Mouse (Mus musculus) kidney, postnatal 0 days (tissue): Measurements from ENCODE around the gene Kcnh7. TPM values are rescaled to one million over a fixed set of nuclear protein-coding genes. Genes with fewer than 3 reads are reported as not detected.

ENCODE experiments used
- ATAC-seq: fragments of 200-750 bp; cut with Nextera tagmentation; replicated peaks from 2 replicates; pipeline ENCODE4 v1.8.0; 2017; ENCODE audit warnings: low read depth, moderate number of reproducible peaks, moderate TSS enrichment, moderate library complexity; ENCODE audit not compliant: low FRiP score
- DNase-seq: peaks from one replicate; pipeline ENCODE4 v3.0.0-alpha.2; 2016; ENCODE audit warnings: low spot score
- H3K27ac ChIP-seq: fragments of 300-500 bp; sonication (generic); 2 replicates; pipeline ENCODE4 v1.5.1; 2014; ENCODE audit warnings: mild to moderate bottlenecking
- H3K27me3 ChIP-seq: fragments of 300-500 bp; sonication (generic); 2 replicates; pipeline ENCODE4 v1.6.1; 2014; ENCODE audit warnings: low read length, mixed read lengths; ENCODE audit not compliant: insufficient read depth
- H3K36me3 ChIP-seq: fragments of 300-500 bp; sonication (generic); 2 replicates; pipeline ENCODE4 v1.6.1; 2014; ENCODE audit warnings: low read length, mixed read lengths; ENCODE audit not compliant: insufficient read depth
- H3K4me1 ChIP-seq: fragments of 300-500 bp; sonication (generic); replicated peaks from 2 replicates; pipeline ENCODE4 v1.6.1; 2014; ENCODE audit warnings: antibody characterized with exemption, low read length, mixed read lengths; ENCODE audit not compliant: insufficient read depth
- H3K4me2 ChIP-seq: fragments of 300-500 bp; sonication (generic); 2 replicates; pipeline ENCODE4 v1.6.1; 2014; ENCODE audit warnings: mild to moderate bottlenecking, low read length, moderate library complexity, mixed read lengths
- H3K4me3 ChIP-seq: fragments of 300-500 bp; sonication (generic); replicated peaks from 2 replicates; pipeline ENCODE4 v1.5.1; 2014; ENCODE audit warnings: low read depth, low read length
- H3K9ac ChIP-seq: fragments of 300-500 bp; sonication (generic); 2 replicates; pipeline ENCODE4 v1.6.1; 2014; ENCODE audit warnings: low read depth, low read length
- H3K9me3 ChIP-seq: fragments of 300-500 bp; sonication (generic); replicated peaks from 2 replicates; pipeline ENCODE4 v1.6.1; 2016; ENCODE audit warnings: low read length, inconsistent platforms, mixed read lengths
- CTCF ChIP-seq: IDR thresholded peaks from 2 replicates; pipeline ENCODE4 v1.5.1; 2016; ENCODE audit warnings: antibody characterized with exemption, low read depth, mild to moderate bottlenecking, moderate library complexity
- WGBS: fragments of 180-500 bp; shearing (Covaris S2); extraction: QIAGEN DNeasy Blood & Tissue Kit; methylation state at CpG from one replicate; pipeline ENCODE4 v1.1.7; 2014; 5-methylcytosine and 5-hydroxymethylcytosine counted together
- polyA plus RNA-seq: library from polyadenylated mRNA; unstranded; fragments of >200 nt; fragmentation: Nextera tagmentation; extraction: Ambion mirVana; gene quantifications from 2 replicates; pipeline ENCODE4 v1.2.1, GENCODE M21; 2015

Kcnh7 gene
- polyA plus RNA-seq, 1 experiment from 2014 or later, result 0.46 TPM

- Histone ChIP-seq H3K4me1 (no peaks in the 10 kb centered on the region), H3K9ac (no peak overlapping the region), H3K4me2 (no peak overlapping the region), H3K36me3 (no peaks in the 10 kb centered on the region), H3K27me3 (no peaks in the 10 kb centered on the region), H3K27ac (no peak overlapping the region), H3K4me3 (no peak overlapping the region), H3K9me3 (no peaks in the 10 kb centered on the region)
- DNase-seq (no peak), ATAC-seq (no peak)
- 93% methylated on average over 2 of the region's 2 CpGs for WGBS
- TF ChIP-seq CTCF, result no peak
These were observed 186.4 kb downstream of the Kcnh7 start for GRCm38 (mm10) chr2:62997692-62998091.

GRCm38 (mm10) chr2:62988616-62989015 lies 195.5 kb downstream of the Kcnh7 start:
- no peak for TF ChIP-seq CTCF
- no peak overlapping the region for H3K4me3 ChIP-seq
- H3K4me1 ChIP-seq, result no peaks in the 10 kb centered on the region
- no peak for DNase-seq
- no peak overlapping the region for H3K9ac ChIP-seq
- no peaks in the 10 kb centered on the region for H3K36me3 ChIP-seq
- H3K4me2 ChIP-seq, result no peak overlapping the region
- no peaks in the 10 kb centered on the region for H3K27me3 ChIP-seq
- no peaks in the 10 kb centered on the region for H3K9me3 ChIP-seq
- no peak for ATAC-seq
- H3K27ac ChIP-seq, result no peak overlapping the region

GRCm38 (mm10) chr2:62983936-62984335 lies 200.2 kb downstream of the Kcnh7 start:
- Histone ChIP-seq H3K27ac (no peak overlapping the region), H3K4me3 (no peak overlapping the region), H3K4me2 (no peak overlapping the region), H3K4me1 (no peaks in the 10 kb centered on the region), H3K36me3 (no peaks in the 10 kb centered on the region), H3K27me3 (no peaks in the 10 kb centered on the region), H3K9me3 (no peaks in the 10 kb centered on the region), H3K9ac (no peak overlapping the region)
- no peak for ATAC-seq
- DNase-seq, result no peak
- no peak for TF ChIP-seq CTCF
- 64% methylated on average over 2 of the region's 2 CpGs for WGBS

GRCm38 (mm10) chr2:62935273-62935874 lies 248.7 kb downstream of the Kcnh7 start:
- Histone ChIP-seq H3K9me3 (no peaks in the 10 kb centered on the region), H3K27ac (no peak overlapping the region), H3K4me2 (no peak overlapping the region), H3K27me3 (no peaks in the 10 kb centered on the region), H3K4me3 (no peak overlapping the region), H3K4me1 (no peaks in the 10 kb centered on the region), H3K36me3 (no peaks in the 10 kb centered on the region), H3K9ac (no peak overlapping the region)
- WGBS, result 88% methylated on average over 1 of the region's 1 CpGs
- ATAC-seq (no peak), DNase-seq (no peak)
- TF ChIP-seq CTCF, result no peak

- DNase-seq (no peak), ATAC-seq (no peak)
- 62% methylated on average over 3 of the region's 3 CpGs for WGBS
- no peak for TF ChIP-seq CTCF
- Histone ChIP-seq H3K27ac (no peak overlapping the region), H3K4me1 (no peaks in the 10 kb centered on the region), H3K9ac (no peak overlapping the region), H3K9me3 (no peaks in the 10 kb centered on the region), H3K36me3 (no peaks in the 10 kb centered on the region), H3K27me3 (no peaks in the 10 kb centered on the region), H3K4me3 (no peak overlapping the region), H3K4me2 (no peak overlapping the region)
These were observed 255.6 kb downstream of the Kcnh7 start for GRCm38 (mm10) chr2:62928494-62928893.

- TF ChIP-seq CTCF, result no peak
- no peaks in the 10 kb centered on the region for H3K9me3 ChIP-seq
- H3K27me3 ChIP-seq, result no peaks in the 10 kb centered on the region
- WGBS, result 23% methylated on average over 3 of the region's 3 CpGs
- no peak overlapping the region for H3K27ac ChIP-seq
- no peaks in the 10 kb centered on the region for H3K4me1 ChIP-seq
- ATAC-seq (no peak), DNase-seq (no peak)
- H3K4me3 ChIP-seq, result no peak overlapping the region
- H3K36me3 ChIP-seq, result no peaks in the 10 kb centered on the region
- no peak overlapping the region for H3K4me2 ChIP-seq
- H3K9ac ChIP-seq, result no peak overlapping the region
These were observed 256.0 kb downstream of the Kcnh7 start for GRCm38 (mm10) chr2:62928065-62928464.

- 73% methylated on average over 4 of the region's 4 CpGs for WGBS
- Histone ChIP-seq H3K27me3 (no peaks in the 10 kb centered on the region), H3K9me3 (no peaks in the 10 kb centered on the region), H3K27ac (no peak overlapping the region), H3K4me1 (no peaks in the 10 kb centered on the region), H3K4me2 (no peak overlapping the region), H3K4me3 (no peak overlapping the region), H3K36me3 (no peaks in the 10 kb centered on the region), H3K9ac (no peak overlapping the region)
- DNase-seq (no peak), ATAC-seq (no peak)
- TF ChIP-seq CTCF, result no peak
These were observed 260.3 kb downstream of the Kcnh7 start for GRCm38 (mm10) chr2:62923803-62924202.
